ENCODE assay signal across 7 mouse cellular contexts in genomic region chr2:68468698-68469097, GRCm38 (mm10). TPM values are rescaled to one million over a fixed set of nuclear protein-coding genes. Genes with fewer than 3 reads are reported as not detected.
DNase-seq lines count a peak whose midpoint lies in the region; ATAC-seq lines count a peak whose summit lies in the region.

No protein-coding gene starts in this region.

- peaks cover 38% of the 10 kb centered on the region for H3K4me1 ChIP-seq in neural tube, embryonic 13.5 days (replicated peaks)

- H3K9me3 ChIP-seq in neural tube, embryonic 13.5 days = no peaks in the 10 kb centered on the region

- 0 out of 2 replicates have a peak overlapping the region, but pooled peaks have one; percentile 44 for H3K4me2 ChIP-seq in neural tube, embryonic 13.5 days

- 63% methylated on average over 7 of the region's 7 CpGs for WGBS in neural tube, embryonic 13.5 days

- intact Hi-C loops in heart, postnatal 36 days (cut with DNase I) = loop anchor here (5.0 to 10.0 kb wide), 2 partner anchors 91 to 396 kb away; partner anchors contain the start of gene Cers6

- H3K27me3 ChIP-seq in neural tube, embryonic 13.5 days = 0 out of 2 replicates have a peak, but pooled peaks cover 4% of the 10 kb centered on the region

- H3K27ac ChIP-seq in neural tube, embryonic 13.5 days (replicated peaks) = no peak overlapping the region

- no peak for ATAC-seq in neural tube, embryonic 13.5 days (ENCODE audit: low read depth)

- no peaks in the 10 kb centered on the region for H3K36me3 ChIP-seq in neural tube, embryonic 13.5 days

- no peak overlapping the region for H3K4me3 ChIP-seq in neural tube, embryonic 13.5 days

- no peak overlapping the region for H3K9ac ChIP-seq in neural tube, embryonic 13.5 days

- no peak for DNase-seq in neural tube, embryonic 10.5 days (ENCODE audit: extremely low spot score, low spot score)
- DNase-seq in embryo, embryonic 10 days (ENCODE audit: low spot score) = peak; percentile 45
- peak; percentile 39 to 50 for DNase-seq in heart, postnatal 36 days
- peak; percentile 54 for DNase-seq in lung, postnatal 25 days (ENCODE audit: low spot score)
- DNase-seq in urinary bladder, postnatal 25 days (ENCODE audit: low spot score) = peak; percentile 47
- DNase-seq in Muller cell, postnatal 12 days (ENCODE audit: inconsistent ontology term) = no peak

RNA-seq across cellular contexts. Expression of gene Stk39, which starts 3.4 kb away (rescaled TPM):
- 34.5 and 35.8 TPM in 2 replicates for polyA plus RNA-seq in neural tube, embryonic 13.5 days (2015; fragmentation: Nextera tagmentation; extraction: Ambion mirVana)
- total RNA-seq in heart, postnatal 36 days (2021) = 10 to 100 TPM; 67.5 to 80.3 TPM

Comparison
In these comparisons a context has a peak if more than half of its experiments do, and no peak if none do; other contexts are left out.
1. DNase-seq: peak in embryo, embryonic 10 days (single experiment), heart, postnatal 36 days (2 of 2), lung, postnatal 25 days (single experiment) and urinary bladder, postnatal 25 days (single experiment); none in neural tube, embryonic 10.5 days (single experiment) and Muller cell, postnatal 12 days (single experiment).